Mouse (Mus musculus) adrenal gland, postnatal 14 days (tissue): ENCODE measurements around the gene Pigk. TPM values are rescaled to one million over a fixed set of nuclear protein-coding genes. Genes with fewer than 3 reads are reported as not detected.

Experiments used
- DNase-seq: peaks from one replicate; pipeline ENCODE4 v3.0.0; 2021; ENCODE audit warnings: mixed read lengths
- total RNA-seq: library from RNA; stranded (reverse); gene quantifications from 2 replicates; pipeline ENCODE4 v1.2.3, GENCODE M21; 2021

Gene Pigk
- total RNA-seq, 1 experiment from 2014 or later, result 56.1 TPM

DNA sequence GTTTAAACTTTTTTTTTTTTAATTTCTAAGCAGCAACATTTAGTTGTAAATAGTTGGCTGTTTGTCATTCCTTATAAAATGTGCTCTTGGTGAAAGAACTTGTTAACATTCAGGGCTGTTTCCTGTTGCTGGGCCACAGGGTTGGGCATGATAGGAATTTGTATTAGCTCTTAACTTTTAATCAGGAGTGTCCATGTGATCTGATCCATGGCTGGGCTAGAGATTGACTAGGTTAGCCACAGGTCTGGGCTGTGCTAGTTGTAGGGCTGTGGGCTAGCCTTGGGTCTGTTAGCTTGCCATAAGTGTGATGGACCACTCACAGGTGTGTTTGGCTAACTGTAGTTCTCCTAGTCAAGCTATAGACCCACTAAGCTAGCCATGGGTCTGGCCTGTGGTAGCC lies 130.0 kb downstream of the Pigk start:
- DNase-seq, result no peak

DNA sequence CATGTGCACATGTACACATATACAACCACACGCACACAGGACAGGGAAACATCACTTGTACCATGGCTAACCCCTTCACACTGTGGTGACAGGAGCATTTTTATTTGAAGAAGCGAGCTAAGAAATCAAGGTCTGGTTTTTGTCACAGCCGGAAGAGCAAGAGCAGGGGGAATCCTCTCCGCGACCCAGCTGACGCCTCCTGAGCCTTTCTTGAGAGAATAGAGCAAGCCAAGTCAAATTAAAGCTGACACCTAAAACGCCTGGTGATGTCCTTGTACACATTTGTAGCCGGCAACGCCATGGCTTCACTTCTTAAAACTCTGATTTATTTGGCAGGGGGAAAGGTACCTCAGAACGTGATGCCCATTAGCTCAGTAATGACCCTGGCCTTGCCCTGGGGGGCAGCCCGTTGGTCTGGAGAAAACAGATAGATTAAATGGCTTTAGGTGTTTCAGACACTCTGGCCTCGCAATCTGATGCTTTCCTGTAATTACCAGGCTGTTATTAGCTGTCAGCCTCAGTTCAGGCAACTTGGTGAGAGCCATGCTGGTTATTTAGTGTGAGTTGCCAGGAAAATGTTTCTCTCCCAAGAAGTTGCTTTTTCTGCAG lies 141.2 kb downstream of the Pigk start:
- no peak for DNase-seq

DNA sequence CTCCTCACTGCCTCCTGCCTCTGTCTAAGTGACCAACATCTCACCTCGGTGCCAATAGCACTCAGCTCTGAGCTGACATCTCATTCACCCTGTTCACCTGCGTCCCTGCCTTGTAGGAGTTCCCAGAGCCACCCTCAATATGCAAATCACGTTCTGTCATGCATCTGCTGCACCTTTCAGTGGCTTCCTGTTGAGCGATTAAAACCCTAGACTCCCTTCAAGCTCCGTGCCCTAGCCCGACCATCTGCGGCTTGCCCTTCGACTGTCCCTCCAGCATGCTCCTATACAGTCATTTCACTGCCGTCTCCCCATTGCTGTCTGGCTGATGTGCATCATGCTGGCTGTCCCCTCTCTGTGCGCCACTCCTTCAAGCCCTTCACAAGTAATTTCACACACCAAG lies 142.2 kb downstream of the Pigk start:
- no peak for DNase-seq

DNA sequence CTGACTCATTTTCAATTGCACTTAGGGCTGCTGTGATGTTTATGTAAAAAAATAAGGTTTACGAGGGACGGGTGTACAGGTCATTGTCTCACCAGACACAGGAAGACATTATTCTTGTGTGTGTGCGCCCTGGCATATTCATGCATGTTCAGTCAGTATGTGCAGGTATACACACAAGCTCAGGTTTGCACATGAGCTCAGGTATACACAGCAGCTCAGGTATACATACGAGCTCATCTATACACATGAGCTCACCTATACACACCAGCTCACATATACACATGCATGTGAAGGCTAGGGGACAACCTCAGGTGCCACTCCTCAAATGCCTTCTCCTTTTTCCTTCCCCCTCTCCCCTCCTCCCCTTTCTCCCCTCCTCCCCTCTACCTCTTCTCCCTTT lies 147.6 kb downstream of the Pigk start:
- no peak for DNase-seq

DNA sequence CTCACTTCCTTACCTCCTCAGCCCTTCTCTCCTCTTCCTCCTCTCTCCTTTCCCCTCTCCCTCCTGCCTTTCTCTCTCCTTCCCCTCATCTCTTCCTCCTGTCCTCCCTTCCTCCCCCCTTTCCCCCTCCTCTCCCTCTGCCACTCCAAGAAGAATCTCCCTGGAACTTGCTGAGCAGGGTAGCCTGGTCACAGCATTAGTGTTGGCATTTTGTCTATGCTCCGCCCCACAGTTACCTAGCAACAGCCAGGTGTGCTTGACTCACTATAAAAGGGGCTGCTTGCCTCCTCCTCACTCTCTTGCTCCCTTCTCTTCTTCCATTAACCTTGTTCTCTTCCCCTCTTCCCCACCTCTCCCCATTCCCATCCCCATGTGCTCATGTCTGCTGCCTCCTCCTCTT lies 148.1 kb downstream of the Pigk start:
- DNase-seq, result no peak

DNA sequence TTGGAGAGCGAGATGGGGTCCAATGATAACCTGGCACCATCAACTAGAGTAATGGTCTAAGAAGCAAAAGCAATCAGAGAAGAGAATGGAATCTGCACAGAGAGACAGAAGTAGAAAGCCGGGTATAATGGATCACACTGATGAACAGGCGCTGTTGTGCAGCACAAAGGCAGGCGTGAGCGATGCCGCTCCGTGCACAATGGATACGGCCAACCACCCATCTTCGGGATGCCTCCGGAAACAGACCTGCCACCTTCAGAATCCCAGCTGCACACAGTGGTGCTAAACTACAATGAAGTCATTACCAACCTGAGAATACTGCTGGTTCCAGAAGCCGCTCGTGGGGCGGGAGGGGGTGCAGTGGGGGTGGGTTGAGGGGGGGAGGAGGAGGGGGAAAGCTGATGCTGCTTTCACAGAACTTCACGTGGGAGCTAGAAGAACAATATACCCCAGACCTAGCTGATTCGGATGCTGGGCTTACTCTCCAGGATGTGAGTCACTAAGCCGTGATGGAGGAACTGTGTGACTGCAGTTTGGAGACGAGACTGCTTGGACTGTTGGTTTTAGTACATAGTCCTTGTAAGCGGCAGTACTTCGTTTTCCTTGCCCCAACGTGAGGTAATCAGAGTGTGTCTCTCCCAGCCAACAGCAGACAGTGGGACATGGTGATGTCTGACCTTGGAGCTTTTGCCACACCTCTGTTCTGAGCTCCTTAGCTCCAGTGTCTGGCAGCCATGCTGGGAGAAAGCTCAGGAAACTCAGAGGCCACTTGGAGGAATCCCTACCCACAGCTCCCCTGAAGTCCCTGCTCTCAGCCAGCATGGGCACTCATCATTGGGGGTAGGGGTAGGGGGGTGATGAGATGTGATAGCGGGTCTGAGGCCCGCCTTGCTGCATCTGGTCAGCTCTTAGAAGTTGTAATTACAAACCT lies 152.4 kb downstream of the Pigk start:
- DNase-seq, result no peak

DNA sequence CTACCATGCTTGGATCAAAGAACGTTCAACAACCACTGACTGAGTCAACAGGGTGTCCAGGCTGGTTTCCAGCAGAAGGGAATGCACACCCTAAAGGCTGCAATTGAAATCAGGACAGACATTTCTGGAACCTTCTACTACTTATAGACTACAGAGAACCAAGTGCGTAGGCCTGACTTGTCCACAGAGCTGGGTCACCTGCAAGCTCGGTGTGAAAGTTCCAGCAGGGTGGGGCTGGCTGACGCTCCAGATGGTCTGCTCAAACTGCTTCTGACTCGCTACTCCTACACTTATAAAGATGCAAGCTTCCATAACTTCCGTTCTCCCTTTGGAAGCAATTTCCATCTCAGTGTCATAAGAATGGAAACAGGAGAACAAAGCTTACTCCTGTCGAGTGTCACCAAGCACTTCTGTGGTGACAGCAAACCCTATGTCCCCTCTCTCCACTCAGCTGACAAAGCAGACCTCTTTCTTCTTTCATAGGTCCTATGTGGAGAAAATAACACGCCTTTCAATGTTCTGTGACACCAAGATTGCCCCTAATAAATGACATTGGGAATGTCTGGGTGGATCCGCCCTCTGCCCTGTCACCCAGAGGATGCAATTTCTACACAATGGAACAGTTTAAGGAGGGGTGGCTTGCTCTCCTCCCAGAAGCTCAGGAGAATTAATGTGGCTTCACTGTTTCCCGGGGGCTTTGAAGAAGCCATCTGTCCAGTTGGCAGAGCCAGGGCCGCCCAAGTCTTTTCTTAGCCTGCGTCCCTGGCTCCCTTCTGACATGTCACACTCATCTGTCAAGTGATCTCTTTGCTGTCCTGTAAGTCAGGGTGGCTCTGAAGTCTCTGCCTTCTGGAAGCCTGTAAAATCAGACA lies 154.0 kb downstream of the Pigk start:
- DNase-seq, result no peak

DNA sequence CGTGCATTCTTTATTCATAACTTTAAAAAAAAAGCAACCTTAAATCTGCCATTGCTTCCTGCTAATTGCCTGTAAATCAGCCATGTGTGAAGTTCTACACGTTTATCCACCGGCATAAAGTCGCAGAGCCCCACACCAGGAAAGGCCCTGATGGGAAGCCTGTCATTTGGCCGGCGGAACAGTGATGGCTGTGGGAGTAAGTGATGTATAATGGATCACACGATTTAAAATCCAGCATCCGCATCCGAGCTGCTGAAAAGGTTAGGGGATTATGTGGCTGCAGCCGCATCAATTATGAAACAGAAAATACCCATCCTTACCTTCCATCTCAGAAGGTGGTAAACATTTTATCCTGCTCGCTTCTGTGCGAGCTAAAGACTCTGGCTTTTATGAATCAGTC lies 158.2 kb downstream of the Pigk start:
- no peak for DNase-seq

DNA sequence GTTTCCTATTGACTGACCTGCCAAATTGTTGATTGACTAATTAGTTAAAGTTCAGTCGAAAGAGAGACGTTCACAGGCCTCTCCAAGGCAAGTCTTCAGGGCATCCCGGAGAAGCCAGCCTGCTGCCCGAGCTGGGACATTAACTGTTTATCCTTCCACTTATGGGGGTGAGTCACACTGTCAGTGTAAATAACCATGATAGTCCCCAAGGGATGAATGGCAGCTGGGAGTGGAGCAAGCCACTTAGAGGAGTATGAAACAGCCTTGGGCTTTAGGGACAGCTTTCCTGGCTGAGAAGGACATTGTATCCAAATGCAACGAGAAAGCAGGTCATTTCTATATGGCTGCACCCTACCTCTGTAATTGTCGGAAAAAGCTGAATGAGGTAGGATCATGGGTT lies 158.7 kb downstream of the Pigk start:
- DNase-seq, result no peak

DNA sequence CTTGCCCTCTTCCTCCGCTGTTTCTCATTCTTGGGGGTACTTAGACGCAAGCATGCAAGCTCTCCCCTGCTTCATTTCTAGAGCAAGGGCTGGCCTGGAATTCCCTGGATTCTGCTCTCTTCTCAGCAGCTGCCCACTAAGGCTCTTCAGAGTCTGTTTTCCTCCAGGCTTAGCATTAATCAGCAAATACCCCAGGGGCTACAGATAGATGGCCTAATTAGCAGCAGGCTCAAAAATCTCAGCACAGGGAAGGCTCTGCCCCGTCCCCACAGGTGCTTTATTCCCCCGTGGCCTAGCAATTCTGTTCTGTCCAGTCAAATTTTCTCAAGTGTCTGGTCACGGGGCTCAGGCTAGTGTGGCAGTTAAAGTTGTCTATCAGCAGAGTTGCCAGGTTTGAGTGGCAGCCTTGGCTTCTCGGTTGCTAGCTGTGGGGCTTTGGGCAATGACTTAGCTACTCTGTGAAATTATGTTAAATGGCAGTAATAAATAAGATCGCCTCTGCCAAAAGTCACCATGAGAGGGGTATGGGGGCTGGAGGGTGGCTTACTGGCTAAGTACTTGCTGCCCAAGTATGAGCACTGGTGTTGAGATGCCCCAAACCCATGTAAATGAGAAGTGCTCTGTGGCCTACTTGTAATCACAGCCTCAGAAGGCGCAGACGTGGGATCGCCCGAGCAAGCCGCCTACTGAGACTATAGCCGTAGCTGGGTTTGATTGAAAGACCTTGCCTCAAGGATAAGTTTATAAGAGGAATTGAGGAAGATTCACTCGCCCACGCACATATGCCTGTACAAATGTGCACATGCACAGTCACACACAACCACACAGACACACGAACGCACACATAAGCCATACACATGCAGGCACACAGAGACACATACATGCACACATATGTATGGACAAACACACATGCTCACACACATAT lies 160.8 kb downstream of the Pigk start:
- no peak for DNase-seq

DNA sequence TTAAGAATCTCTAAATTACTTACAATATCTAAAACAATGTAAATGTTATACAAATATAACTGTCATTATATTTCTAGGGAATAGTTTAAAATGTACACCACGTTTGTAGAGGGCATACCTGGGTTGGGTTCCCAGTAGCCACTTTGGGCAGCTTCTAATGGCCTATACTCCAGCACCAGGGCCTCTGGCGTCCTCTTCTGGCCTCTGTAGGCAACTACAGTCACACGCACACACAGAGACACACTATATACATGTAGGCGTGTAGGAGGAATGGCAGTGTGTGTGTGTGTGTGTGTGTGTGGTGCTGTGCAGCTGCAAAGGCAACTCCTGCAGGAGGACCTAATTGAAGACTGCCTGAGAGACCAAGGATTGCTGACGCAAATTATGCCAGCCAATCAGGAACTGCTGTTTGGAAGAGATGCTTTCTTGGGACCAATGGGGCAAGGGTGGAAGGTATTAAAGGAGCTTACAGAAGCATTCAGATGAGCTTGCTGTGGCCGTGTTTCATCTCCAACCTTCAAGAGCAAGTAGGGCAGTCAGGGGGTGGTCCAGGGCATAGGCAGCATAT lies 161.9 kb downstream of the Pigk start:
- DNase-seq, result no peak

DNA sequence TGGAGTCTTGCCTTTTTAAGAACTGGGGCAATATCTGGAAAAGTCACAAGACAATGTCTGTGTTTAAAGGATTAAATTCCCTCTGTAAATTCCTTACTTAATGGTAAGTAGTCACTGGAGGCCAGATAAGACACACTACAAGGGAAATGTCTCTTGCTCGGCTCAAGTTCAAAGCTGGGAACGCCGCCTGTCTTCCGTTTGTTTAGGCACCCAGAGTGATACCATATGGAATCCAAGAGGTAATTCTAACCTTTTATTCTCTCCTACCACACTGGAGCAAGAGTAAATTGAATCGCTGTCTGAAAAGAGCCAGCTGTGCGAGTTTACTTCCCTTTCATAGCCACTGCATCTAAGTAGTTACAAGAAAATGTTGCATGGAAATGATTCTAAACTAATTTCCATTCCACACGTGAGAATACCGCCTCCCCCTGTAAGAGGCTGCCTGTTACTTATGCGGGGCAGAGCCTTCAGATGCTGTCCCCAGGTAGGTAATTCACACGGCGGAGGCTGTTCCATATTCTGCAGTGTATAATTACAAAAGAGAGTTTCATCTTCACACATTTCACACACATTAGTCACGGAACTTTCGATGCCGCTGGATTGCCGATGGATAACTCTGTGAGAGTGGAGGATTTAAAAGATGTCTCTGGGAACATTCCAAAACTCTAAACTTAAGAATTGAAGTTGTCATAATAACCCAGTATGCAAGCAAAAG lies 166.4 kb downstream of the Pigk start:
- no peak for DNase-seq

DNA sequence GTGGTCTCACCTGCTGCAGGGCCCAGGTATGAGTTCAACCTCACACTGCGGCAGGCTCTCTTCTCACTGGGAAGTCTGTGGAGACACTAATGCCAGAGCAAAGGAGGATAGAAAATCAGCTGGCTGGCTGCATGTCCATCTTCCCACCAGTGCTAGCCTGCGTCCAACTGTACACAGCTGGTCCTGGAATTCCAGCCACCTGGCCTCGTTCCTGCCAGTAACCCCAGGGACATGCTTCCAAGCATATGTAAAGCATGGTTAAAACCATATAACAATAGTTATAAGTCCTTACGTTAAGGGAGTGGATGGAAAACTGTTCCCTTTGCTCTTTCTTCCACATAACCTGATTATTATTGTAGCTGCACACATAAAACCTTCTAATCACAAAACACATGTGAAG lies 167.8 kb downstream of the Pigk start:
- DNase-seq, result no peak

DNA sequence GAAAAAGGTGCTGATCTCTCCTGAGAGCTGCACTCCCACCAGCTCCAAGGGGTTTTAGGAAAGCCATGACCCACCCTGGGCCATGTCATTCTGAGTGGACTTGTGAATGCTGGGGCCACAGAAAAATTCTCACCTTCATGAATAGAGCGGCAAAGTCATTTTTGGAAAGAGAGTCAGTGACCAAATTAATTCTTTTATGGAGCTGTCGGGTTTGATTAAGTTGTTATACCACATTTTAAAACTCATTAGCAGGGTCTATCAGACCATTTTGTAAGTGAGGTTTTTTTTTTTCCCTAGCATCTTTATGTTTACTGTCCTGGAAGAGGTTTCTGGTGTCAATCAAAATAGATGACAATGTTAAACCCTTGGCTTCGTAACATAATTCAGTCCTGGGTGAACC lies 169.7 kb downstream of the Pigk start:
- no peak for DNase-seq

DNA sequence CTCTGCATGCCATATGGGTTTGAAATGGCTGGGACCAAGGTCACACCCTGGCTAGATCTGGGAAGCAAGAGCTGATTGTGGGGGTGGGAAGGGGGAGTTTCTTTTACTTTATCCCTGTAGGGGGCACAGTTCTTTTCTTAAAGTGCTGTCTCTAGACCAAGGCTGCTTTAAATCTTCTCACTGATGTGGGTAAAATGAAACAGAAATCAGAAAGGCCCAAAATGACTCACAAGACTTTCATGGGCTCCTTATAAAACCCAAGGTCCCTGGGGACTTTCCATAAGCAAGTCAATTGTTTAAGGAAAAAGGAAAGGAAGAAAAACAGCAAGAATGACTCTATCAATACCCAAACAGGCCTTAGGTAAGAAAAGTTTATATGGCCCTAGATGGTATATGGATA lies 172.8 kb downstream of the Pigk start:
- no peak for DNase-seq

DNA sequence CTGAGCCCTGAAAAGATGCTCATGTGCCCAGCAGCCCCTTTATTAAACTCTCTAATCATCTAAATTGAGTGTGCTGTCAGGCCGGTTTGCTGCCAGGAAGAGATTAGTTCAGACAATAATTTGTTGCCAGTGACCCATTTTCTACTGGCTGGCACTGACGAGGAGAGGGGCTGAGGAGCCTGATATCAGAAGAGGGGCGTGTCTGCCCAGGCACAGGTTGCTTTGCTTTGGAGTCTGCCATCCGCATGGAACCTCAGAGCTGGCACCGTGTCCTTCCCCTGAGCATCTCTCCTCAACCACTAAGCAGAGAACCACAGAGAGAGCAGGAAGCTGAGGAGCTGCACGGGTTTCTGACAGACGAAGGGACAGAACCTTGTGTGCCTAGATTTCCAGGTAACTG lies 174.2 kb downstream of the Pigk start:
- no peak for DNase-seq

DNA sequence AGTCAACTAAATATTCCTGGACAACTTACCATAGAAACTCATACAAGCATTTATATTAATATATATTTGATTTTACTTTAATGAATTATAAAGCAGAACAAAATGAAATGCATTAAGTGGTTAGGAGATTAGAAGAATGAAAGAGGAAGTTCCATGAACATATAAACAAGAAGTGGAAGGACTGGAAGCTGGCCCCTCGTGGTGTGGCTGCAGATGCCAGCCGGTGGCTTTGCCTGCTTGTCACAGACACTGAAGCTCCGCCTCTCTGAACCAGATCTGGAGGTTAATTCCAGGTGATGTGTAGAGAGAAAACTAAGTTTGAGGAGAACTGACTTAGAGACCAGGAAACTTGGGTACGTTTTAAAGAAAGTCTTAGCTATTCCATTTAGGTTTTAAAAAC lies 181.0 kb downstream of the Pigk start:
- DNase-seq, result no peak

DNA sequence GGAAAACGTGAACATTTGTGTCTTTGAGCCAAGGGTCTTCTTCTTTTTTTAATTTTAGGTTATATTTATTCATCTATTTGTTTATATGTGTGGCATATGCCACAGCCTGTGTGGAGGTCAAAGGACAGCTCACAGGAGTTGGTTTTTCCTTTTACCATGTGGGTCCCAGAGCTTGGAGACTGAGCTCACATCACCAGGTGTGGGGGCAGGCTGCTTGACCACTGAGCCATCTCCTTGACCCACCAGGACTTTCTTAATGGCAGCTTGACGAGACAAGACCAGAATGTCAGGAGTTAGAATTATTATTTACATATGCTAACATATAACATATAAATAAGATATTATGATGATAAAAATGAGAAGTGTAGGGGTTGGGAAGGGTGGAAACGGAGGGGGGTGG lies 182.2 kb downstream of the Pigk start:
- no peak for DNase-seq

DNA sequence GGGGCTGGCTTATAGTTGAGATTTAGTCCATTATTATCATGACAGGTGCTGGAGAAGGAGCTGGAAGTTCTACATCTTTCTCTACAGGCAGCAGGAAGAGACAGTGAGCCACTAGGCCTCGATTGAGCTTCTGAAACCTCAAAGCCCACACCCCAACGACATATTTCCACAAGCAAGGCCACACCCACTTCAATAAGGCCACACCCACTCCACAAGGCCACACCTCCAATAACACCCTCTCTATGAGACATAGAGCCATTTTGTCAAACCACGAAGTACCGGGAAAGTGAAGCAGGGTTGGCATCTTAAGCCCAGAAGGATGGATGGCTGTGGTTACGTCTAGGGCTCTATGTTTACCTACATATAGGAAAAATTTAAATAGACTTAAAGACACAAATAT lies 183.3 kb downstream of the Pigk start:
- DNase-seq, result no peak

DNA sequence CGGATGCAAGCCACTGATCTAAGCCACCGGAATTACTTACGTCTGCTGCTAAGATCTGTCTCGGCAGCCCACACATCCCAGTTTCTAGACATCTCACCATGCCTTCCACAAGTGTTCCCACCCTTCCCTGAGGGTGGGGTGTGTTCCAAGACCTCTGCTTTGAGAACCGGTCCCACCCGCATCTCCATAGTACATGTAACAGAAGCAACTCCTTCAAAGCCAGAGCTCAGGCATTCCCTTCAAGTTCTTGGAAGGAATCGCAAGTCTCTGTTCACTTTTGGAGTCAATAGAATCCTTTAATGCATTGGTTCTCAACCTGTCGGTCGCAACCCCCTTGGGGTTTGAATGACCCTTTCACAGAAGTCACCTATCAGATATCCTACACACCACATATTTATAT lies 185.0 kb downstream of the Pigk start:
- DNase-seq, result no peak

DNA sequence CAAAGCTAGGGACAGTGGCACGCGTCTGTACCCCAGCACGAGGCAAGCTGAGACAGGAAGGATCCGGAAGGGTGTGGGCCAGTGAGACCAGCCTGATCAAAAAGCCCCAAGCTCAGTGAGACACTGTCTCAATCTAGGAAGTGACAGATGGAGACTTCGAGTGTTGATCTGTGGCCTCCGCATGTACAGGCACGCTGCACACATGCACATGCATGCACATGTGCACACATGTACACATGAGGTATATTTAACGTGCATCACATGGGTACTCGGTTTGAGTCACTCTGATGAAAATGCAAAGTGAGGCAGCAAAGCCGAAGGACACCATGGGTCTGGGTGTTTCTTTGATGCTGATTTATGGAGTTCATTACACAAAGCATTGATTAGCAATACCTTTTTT lies 191.1 kb downstream of the Pigk start:
- no peak for DNase-seq
